Mouse (Mus musculus) heart, postnatal 0 days (tissue): ENCODE measurements at regions not wholly inside any gene's neighbourhood (a gene's known extent, or its start where the extent isn't known, plus 50 kb on each side); places are given as distances from the start of the nearest gene placed in this dataset.

Source experiments
- CTCF ChIP-seq: IDR thresholded peaks from 2 replicates; pipeline ENCODE4 v1.5.1; 2016; ENCODE audit warnings: antibody characterized with exemption, control low read depth, low read depth
- EP300 ChIP-seq: IDR thresholded peaks from 2 replicates; pipeline ENCODE4 v1.6.1; 2016; ENCODE audit warnings: antibody characterized with exemption, low read depth

DNA sequence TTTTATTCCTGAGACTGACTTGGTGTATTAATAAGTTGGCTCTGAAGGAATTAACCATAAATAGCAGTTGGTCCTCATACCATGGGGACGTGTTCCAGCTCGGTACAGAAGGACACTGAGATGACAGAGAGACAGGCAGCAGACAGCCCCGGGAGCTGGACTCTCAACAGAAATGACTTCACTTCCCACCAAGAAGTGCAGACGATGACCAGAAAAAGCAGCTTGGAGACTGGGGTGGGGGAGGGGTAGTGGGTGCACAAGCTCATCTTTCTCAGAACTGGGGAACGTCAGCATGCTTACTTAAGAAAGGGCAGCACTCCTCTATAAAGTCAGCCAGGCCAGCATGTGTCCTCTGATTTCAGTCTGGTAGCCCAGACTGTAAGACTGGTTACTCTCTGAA is 518.9 kb downstream of the Fam19a5 start:
- TF ChIP-seq CTCF, result no peak
- TF ChIP-seq EP300, result no peak
